Mouse (Mus musculus): ENCODE measurements around the gene Exph5. TPM values are rescaled to one million over a fixed set of nuclear protein-coding genes. Genes with fewer than 3 reads are reported as not detected.
A peak's percentile ranks its signal among the peaks of the same experiment; 100 is the strongest.

The Exph5 gene
- total RNA-seq (2021): under 1 TPM; 0.54 to 0.95 TPM
- long read RNA-seq, experiment 1: 0 reads
- long read RNA-seq, experiment 2: 0 reads

DNA sequence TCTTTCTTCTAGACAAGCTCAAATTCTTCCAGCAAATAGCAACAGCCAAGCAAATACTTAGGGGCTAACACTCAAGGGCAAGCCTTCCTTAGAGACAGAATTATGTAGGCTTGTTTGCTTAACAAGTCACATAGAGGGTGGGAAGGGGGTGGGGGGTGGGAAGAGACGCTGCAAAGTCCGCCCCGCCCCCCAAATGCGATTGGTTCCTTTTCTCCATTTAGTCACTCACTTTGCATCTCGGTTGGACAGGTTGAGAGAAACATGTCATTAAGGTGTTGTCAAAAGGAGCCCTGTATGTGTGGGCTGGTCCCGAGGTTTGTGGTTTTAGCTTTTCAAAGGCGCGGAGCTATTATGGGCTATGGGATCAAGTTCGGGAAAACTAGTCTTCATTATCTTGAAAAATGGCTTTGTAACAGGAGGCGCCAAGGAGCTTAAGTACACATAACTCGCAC lies at the start of gene Exph5:
Exph5 (plus strand) TSS at position 402 of the 452 bp plus-strand sequence.
- no peak for DNase-seq

DNA sequence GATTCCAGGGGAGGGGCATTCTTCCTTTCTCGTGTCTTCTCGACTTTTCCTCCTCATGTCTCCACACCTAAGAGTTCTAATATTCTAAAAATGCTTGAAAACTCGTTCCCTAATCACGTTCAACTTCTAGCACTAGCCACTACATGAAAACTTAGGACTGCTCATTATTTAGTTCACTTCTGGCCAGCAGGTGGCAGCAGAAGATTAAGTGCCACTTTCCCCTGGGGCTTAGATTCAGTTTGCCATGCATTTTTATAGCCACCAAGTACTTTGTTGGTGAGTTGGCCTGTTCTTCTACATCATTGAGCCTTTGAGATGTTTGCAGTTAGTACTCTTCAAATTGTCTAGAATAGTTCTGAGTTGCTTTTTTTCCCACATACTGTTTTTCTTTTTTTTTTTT lies 47.1 kb upstream of the Exph5 start:
- peak; percentile 31 for DNase-seq

GRCm38 (mm10) chr9:53256690-53257305 lies 44.7 kb upstream of the Exph5 start:
- DNase-seq: no peak

DNA sequence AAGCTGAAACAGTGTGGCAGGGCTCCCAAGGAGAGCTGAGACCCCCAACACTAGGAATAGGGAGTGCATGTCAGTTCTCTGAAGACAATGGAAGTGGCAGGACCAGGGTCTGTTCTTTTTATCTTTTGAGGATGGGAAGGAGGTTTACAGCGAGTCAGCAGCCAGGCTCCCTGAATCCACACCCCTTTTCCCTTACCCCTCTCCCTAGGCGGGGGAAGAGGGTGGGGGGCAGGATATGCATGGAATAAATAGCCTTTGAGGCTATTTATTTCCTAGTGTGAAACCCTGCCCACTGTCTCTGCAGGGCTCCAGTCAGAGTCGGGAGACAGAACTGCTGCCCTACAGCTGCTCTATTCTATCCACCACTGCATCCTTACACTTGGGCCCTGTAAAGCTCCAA lies 43.7 kb upstream of the Exph5 start:
- no peak for DNase-seq

DNA sequence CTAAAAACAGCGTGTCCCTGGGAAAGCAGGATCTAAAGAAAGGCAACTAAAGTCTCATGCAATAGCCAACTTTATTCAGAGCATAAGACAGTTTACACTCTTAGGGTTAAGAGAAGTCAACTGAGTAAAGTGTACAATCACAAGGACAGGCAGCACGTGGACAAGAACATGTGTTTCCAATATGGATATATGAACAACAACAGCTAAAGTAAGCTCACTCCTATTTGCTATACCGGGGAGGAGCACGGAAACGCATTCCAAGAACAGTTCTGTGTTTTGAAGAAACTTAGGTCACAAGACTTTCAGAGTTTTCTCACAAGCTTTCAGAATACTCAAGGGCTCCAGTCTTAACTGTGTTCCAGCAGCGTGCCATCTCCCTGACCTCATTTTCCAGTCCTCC lies 43.3 kb upstream of the Exph5 start:
- DNase-seq: no peak

DNA sequence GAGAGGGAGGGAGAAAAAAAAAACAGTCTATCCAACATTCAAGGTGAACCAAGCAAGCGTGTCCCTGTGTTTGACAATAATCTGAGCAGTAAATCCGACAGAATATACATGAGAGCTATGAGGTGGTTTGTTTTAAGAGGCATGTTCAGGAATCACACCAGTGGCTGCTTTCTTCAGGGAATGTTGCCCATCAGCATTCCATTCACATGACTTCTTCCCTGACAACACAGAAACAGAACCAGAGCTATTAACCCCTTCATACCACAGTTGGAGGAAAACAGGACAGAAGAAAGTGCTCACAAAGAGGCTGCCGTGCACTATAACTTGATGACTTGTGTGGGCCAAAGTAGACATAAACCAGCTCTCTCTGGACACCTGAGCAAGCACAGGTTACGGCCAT lies 37.1 kb upstream of the Exph5 start:
- no peak for DNase-seq

- DNase-seq: no peak
These were observed 35.9 kb upstream of the Exph5 start for GRCm38 (mm10) chr9:53265589-53265988.

DNA sequence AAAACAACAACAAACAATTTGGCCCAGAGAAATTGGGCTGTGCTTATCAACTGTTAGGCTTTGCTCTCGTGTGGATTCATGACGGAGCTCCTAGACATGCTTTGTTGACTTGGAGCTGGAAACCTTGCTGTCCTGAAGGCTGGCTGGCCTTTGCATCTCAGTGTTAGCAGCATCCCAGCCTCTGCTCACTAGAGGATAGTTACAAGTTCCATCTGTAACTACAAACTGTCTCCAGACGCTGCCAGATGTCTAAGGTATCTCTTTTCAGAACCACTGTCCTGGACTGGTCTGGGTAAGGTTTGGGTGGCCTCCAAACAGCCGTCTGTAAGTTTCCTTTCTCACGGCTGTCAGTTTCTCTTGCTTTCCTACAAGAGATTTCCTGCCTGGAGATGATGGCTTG lies 33.4 kb upstream of the Exph5 start:
- DNase-seq: peak; percentile 20

DNA sequence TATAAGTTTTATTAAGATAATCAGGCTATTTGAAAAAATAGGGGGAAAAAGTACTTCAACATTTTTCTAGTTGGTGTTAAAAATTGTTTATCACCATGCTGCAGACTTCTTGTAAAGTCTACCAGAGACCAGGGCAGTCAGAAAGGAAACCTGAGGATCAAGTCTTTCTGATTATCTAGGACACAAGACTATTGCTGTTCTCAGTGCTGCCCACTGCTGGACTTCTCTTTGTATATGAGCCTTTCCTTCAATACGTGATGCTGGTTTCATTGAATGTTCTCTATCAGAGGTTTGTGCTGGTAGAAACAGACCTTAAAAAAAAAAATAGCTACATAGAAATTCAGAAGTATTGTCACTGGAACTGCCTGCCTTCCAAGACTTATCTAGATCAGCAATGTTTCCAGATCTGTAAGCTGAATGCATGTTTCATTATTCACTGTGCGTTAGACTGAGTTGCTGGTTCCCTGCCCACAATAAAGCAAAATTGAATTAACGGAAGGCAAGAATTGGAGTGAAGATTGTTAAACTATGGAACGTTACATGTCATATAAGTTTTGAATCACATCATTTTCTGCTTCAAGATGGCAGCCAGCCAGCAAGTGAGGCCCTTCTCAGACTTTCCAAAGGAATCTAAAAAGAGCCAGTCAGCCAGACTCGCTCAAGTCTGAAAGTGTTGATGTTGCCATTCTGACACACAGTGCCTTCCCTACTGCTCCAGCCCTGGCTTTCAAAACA lies 32.6 kb upstream of the Exph5 start:
- no peak for DNase-seq

- DNase-seq: no peak
These were observed 32.1 kb upstream of the Exph5 start for GRCm38 (mm10) chr9:53269466-53269755.

- no peak for DNase-seq
These were observed 30.0 kb upstream of the Exph5 start for GRCm38 (mm10) chr9:53271281-53272022.

DNA sequence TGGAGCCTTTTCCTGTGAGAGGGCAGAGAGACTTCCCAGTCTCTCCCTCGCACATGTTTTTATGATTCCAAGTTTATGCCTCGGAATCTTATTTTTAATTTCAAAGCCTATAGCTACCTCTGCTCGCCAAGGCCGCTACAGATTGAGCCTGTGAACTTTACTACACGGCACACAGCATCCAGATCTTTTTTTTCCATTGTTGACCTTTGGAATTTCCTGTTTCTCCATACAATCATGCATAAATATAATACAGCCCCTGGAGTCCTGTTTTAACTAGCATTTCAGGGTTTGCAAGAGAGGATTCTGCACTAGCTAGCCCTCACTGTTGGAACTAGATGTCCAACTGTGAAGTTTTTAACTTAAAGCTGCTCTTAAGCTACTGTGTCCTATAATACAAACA lies 29.3 kb upstream of the Exph5 start:
- no peak for DNase-seq

- DNase-seq: no peak
These were observed 28.8 kb upstream of the Exph5 start for GRCm38 (mm10) chr9:53272714-53273113.

DNA sequence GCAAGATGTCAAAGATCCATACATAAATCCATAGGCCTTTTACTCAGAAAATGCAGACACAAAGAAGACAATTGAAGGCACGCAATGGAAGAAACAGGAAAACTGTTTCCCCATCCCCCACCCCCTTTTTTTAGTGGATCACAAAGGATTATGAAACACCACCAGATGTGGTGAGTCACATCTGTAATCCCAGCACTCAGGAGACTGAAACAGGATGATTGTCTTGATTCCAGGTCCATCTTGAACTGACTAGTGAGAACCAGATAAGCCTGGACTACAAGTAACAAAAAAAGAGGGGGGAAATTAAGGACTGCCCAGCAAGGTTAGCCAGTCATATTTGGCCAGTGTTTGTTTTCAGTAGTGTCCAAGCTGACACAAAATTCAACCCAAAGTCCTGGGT lies 25.1 kb upstream of the Exph5 start:
- DNase-seq: no peak

DNA sequence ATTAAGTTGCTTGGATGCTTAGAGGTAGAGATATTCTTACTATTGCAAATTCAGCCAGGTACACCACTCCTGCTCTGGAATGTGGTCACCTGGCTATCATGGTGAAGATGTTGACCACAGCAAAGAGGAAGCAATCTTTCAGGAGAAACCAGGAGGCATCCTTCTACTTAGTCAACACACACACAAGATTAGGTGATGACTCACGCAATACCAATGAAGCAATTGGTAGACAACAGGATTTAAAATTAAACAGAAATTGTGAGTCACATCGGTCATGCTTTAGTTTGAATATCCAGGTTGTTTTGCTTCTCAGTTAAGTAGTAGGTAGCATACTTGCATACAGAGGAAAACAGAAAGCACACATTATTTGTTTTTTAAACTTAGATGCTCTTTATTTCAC lies 22.5 kb upstream of the Exph5 start:
- DNase-seq: no peak

DNA sequence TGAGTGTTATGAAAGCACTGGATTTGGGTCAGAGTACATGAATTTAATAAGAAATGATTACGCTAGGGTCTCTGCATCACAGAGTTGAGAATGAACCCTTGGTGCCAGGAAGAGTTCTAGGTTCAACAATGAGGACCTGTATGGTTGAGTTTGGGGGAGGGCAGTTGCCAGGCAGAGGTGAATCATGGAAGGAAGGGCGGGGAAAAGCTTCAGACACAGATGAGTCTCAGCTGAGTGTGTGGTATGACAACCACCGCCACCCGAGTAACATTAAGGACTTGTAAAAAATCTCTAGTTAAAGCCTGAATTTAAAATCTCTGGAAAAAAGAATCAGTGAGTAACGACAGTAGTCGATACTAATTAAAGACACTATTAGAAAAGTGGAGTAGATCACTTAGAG lies 14.7 kb upstream of the Exph5 start:
- DNase-seq: no peak

GRCm38 (mm10) chr9:53290006-53290405 lies 11.5 kb upstream of the Exph5 start:
- no peak for DNase-seq

DNA sequence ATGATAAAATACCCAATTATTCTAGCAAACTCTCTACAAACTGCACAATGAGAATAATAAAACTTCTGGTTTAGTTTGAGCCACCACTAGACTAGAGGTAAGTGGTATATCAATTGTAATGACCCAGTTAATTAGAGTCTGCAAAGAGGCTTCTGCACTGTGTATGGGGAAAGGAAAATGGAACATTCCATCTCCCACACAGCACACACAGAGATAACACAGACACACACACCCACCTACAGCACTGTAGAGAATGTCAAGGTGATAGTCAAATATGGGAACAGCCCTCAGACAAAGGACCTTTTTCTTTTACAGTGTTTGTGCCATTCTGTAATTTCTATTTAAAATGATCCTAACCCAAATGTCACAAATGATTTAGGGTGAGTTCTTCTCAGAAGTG lies 8.6 kb upstream of the Exph5 start:
- no peak for DNase-seq

- DNase-seq: no peak
These were observed 386 bp downstream of the Exph5 start for GRCm38 (mm10) chr9:53301801-53302311.

DNA sequence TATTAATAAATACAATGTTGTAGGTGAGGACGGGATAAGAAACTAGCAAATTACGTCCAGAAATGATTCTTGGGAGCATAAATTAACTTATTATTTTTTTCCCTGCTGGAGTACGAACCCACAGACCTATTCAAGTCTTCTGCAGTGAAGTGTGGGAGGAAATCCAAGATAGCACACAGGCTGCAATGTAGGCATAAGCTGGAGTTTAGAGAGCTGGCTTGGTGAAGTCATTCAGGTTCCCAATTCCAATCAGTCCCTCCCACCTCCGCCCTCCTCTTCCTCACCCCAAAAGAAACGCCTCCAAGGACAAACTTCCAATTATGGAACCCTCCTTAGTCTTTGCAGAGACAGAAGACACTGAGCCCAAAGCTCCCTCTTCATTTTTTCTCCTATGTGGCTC lies 945 bp downstream of the Exph5 start:
- DNase-seq: no peak

DNA sequence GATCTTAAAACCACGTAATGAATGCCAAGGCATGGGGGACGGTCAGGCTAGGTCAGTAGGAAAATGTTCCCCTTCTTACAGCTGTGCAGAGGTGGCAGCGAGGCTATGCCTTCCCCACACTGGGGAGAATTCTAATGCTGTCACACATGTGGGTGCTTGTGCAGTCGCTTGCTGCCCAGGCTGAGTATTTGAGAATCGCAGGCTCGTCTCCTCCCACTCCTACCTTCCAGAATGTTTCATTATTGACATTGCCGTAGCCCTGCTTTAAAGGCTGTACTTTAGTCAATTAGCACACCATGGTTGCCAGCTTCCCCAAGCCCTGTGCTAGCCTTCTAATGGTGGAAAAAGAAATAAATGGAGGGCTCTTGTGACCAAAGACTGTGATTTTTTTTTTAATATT lies 6.4 kb downstream of the Exph5 start:
- DNase-seq: no peak

DNA sequence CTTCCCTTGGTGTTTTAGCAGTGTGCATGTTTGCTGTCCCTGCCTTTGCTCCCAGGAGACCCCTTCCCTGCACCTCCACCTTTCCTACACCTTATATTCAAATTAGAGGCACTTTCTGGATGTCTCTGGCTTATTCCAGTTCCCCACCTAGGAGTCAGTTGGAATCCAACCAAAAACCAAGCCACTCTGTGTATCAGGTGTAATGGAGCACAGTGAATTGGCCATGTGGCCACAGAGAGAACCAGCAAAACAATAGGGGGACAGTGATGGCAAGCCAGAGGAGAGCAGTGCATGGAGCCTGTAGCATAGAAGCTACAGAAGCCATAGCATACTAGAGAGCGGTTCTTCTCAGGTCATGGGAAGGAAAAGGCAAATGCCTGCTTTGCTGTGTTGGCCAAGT lies 11.5 kb downstream of the Exph5 start:
- no peak for DNase-seq

DNA sequence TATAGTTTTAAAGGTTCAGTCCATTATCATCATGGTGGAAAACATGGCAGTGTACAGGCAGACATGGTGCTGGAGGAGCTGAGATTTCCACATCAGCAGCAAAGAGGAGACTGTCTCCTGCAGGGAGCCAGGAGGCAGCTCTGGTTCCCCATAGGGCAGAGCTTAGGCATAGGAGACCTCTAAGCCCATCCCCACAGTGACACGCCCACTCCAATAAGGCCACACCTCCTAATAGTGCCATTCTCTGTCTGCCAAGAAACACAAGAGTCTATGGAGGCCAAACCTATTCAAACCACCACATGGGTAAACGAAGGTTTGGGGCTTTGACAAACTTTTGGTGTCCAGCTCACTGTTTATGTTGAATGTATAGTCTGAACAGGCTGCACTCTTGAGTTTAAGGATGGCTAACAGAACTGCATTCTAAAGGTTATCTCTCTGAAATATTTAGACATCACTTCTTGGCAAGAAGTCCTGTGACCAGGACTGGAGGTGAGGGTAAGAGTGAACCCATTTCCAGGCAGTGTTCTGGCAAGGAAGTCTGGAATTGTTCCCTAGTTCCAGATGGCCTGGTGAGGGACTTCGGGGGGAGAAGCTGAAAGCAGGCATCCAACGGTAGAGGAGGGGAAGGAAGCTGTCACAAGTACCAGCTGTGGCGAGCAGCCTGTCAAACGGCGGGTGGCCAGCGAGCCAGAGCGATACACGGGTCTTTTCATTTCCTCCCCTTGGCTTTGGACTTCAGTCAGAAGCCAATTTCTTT lies 19.6 kb downstream of the Exph5 start:
- DNase-seq: no peak
